Mouse (Mus musculus) megakaryocyte, embryonic 14.5 days (primary cell): Measurements from ENCODE around the gene Slit2.

ENCODE experiments used
- FLI1 ChIP-seq: IDR thresholded peaks from 2 replicates; pipeline ENCODE4 v1.6.1; 2012; ENCODE audit warnings: low read length, inconsistent platforms, mixed read lengths
- GATA1 ChIP-seq: IDR thresholded peaks from 3 replicates; pipeline ENCODE4 v1.6.1; 2012; ENCODE audit warnings: mixed read lengths, low read length, inconsistent platforms, borderline replicate concordance

DNA sequence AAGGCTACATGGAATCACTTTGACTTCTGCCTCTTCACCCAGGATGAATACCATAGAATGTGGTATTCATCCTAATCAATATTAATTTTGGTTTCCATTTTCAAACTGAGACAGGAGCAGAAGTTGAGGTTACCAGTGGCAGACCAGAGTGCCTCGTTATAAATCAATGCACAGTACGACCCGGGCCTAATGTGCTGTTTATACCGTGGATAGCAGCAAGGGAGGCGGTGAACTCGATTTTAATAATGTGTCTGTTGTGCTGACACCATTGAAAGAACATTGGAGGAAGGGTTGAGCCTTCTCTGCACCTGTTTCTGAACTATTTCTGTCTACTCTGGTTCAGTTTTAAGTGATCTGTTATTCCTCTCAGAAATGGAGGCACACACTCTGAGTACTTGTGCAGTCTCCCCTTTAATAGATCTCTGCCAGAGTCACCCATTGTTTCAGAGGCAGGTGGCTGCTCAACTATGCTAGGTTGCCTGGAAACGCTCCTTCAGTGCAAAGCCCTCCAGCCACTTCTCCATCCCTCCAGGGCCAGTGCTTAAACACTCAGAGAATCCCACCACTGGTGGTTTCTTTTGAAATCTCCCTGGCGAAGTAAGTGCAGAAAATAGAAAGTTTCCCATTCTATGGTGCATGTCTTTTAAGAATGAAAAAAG lies 98.4 kb downstream of the Slit2 start:
- TF ChIP-seq GATA1 (no peak), FLI1 (no peak)
